Mouse (Mus musculus) neural tube, embryonic 10.5 days (tissue): ENCODE measurements around the gene Rergl.

Experiments
- DNase-seq: peaks from one replicate; pipeline ENCODE4 v3.0.0-alpha.2; 2017; ENCODE audit warnings: low spot score; ENCODE audit errors: extremely low spot score

The Rergl gene

DNA sequence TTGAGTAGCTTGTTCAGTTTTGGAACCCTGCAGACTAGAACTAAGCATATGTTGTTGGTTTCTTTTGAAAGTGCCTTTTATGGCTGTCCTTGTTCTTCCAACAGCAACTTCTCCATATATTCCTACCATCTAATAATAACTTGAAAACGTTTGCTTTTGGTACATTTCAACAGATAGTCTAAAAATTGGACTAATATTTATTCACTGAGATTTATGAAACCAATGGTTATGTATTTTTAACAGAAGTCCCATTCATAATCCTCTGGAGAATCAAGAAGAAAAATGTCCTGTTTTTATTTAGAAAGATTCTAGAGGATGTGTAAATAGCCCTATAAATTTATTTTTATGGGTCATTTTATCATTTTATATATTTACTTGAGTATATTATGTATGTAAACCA lies at the start of gene Rergl:
Gene Rergl, minus strand, starts transcription at position 101 of the 400 bp plus-strand sequence.
- DNase-seq = no peak

DNA sequence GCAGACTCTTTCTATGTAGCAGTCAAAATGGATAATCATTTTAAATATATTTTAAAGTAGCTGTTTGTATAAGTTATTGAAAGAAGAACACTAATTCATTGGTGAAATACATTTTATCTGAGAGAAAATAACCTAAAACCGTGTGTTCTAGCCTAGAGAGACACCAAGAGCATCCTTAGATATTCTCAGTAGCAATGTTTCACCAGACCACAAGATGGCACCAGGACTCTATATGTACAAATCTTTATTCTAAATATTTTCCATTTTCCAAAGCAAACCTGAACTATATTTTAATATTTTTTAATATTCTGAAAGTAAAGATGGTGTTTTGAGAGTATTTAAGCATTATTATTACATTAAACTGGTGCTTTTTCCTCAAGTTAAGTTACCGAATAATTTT lies 36.7 kb upstream of the Rergl start:
- DNase-seq = no peak

- no peak for DNase-seq
These were observed 23.6 kb upstream of the Rergl start for GRCm38 (mm10) chr6:139525406-139525805.

DNA sequence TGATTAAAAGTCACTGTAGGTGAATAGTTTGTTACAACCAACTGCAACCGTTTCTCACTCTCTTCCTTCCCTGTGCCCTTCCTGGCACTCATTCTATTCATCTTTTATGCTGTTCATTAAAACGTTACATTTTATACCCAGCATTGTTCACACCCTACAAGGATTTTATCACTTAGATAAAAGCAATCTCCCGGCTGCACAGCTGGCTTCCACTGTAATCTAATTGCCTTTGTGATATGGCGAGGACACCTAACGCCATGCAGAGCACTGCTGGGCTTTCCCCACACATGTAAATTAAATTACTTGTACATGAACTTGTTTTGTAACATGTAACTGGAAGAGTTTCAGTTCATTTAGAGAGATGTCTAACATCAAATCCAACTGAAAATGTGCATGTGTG lies 22.5 kb upstream of the Rergl start:
- no peak for DNase-seq

GRCm38 (mm10) chr6:139514938-139515510 lies 13.2 kb upstream of the Rergl start:
- no peak for DNase-seq

- no peak for DNase-seq
These were observed 22.0 kb downstream of the Rergl start for GRCm38 (mm10) chr6:139479730-139480129.

- no peak for DNase-seq
These were observed 36.8 kb downstream of the Rergl start for GRCm38 (mm10) chr6:139464980-139465379.

DNA sequence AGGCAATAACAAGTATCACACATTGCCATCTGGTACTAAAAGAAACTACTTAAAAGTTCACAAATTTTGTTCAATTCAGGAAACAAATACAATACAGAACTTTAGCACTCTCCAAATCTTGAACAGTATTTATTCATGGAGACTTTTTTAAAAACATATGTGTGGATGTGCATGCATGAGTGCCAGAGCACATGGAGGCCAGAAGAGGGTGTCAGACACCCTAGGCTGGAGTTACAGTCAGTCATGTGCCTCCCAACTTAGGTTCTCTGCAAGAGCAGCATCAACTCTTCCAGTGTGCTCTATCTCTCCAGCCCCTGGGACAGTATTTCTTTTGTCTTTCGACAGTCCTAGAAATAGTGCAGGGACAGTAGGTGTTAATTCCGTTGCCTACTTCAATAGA lies 37.5 kb downstream of the Rergl start:
- no peak for DNase-seq

DNA sequence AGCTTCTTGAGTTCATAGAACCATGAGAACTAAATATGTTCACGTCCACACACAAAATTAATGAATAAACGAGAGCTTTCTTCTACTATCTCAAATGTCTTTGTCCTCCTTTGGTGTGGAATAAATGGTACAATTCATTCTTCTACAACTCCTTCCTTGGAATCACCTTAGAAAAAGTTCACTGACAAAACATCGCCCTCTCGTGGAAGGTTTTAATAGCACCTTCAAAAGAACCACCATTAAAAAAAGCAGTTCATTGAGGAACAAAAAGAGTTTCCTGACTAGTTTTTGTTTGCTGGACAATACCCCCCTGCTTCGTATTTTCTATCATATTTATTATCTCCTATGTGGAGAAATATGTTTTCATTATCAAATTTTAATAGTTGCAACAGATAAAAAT lies 40.7 kb downstream of the Rergl start:
- DNase-seq = no peak

DNA sequence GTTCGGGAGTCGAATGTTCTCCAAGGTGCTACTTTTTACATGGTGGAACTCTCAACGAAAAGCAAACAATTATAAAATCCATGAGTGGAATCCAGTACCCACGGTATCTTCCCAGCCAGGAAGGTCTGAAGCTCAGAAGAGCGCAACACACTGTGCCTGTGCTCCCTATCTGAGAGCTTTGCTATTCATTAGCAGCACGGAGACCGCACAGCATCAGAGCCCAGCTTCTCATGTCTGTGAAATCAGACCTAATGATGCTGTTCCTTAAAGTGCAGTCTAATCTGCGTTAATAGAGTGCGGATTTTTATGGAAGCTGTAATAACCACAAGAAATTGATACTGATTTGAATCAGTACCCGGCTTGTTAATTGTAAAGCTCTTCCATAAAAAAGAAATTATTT lies 41.3 kb downstream of the Rergl start:
- no peak for DNase-seq

GRCm38 (mm10) chr6:139443999-139444398 lies 57.8 kb downstream of the Rergl start:
- DNase-seq = no peak
